Mouse (Mus musculus) Patski (cell line): Measurements from ENCODE around the gene 3110070M22Rik. TPM values are rescaled to one million over a fixed set of nuclear protein-coding genes. Genes with fewer than 3 reads are reported as not detected.
A peak's percentile ranks its signal among the peaks of the same experiment; 100 is the strongest.
"Not testable (repeated sequence)": the region's sequence is repeated elsewhere in the genome, so short reads cannot be mapped to it uniquely, and the experiment has no call there.

Experiments
- ATAC-seq: fragments of 100-300 bp; one replicate; pipeline ENCODE4 v1.8.0; 2021
- CTCF ChIA-PET: fragments of 350-600 bp; sonication (Branson Sonifier 250); formaldehyde crosslinking; loops from one replicate; lab custom pipeline; 2022; ENCODE audit warnings: inconsistent platforms; lab: Charles Lee
- POLR2A ChIA-PET: fragments of 350-600 bp; sonication (Branson Sonifier 250); formaldehyde crosslinking; loops from one replicate; lab custom pipeline; 2022; ENCODE audit warnings: antibody characterized with exemption, inconsistent platforms; lab: Charles Lee
- DNase-seq: peaks from one replicate; pipeline ENCODE4 v3.0.0-alpha.2; 2011; ENCODE audit warnings: low read depth, low spot score
- H3K27me3 ChIP-seq: fragments of 371-371 bp; one replicate; pipeline ENCODE4 v1.5.1; 2021
- CTCF ChIP-seq: fragments of 100-300 bp; IDR thresholded peaks from one replicate; pipeline ENCODE4 v1.5.1; 2021
- in situ Hi-C: fragments of 300-500 bp; cut with MboI; formaldehyde crosslinking; loops from 3 replicates; pipeline ENCODE4 v1.11.1; 2018; ENCODE audit warnings: low pct_unique_long_range_greater_than_20kb, mixed read lengths
- polyA plus RNA-seq: library from polyadenylated mRNA; unstranded; gene quantifications from one replicate; pipeline ENCODE4 v1.2.3, GENCODE M21; 2021

3110070M22Rik gene
- polyA plus RNA-seq: 1.5 TPM

DNA sequence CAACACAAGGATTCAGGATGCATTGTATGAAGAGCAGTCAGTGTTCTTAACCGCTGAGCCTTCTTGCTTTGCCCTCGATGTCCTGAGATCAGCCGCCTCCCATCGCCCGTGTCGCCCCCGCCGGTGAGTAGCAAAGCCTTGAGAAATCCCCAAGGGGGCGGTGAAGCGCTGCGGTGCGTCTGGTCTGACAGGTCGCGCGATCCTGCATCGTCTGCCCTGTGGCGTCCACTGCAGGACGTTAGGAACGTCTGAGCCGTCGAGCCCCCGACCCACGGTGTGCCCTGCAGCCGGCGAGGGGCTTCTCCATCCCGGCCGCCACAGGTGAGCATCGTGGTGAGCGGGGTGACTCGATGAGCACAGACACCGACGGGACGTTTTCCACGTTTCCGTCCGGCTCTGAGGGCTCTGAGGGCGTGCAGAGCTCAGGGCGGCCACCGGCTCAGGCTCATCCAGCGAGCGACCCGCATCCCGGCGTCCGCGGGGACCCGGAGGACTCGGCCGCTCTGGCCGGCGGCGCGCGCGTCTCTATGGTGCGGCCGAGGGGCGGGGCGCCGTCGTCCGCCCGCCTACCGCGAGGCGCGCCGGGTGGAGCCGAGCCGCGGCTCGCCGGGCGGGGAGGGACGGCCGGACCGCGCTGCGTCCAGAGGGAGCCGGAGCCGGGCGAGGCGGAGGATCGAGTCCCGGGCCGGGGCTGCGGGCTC, at the start of gene 3110070M22Rik, which contains the start of gene Tmem267:
Gene 3110070M22Rik (minus strand): TSS at position 504 of the 701 bp plus-strand sequence.
Gene Tmem267 (plus strand): TSS at position 160 of the 701 bp plus-strand sequence.
- H3K27me3 ChIP-seq: no peaks in the 10 kb centered on the region
- CTCF ChIA-PET: no interaction called here
- in situ Hi-C loops: no loop called here
- no peak for ATAC-seq
- POLR2A ChIA-PET: no interaction called here
- DNase-seq: no peak
- TF ChIP-seq CTCF: no peak

DNA sequence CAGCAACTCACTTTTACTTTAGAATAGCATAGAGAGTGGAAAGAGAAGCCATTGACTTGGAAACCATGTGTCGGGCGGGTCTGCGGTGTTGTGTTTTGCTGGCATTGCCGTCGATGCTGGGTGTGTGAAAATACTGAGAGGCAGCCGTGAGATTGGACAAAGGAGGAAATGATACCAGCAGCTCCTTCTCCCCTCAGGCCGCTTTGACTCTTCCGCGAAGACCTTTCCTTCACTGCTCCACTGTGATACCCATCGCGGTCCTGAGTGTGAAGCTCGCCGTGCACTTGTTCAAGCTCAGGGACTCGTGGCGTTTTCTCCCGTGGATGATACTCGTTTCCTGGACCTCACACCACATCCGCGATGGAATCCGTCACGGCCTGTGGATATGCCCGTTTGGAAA, 6.8 kb upstream of the 3110070M22Rik start:
- POLR2A ChIA-PET, H3K27me3 ChIP-seq, DNase-seq, CTCF ChIA-PET, ATAC-seq, in situ Hi-C loops: not testable (repeated sequence)

DNA sequence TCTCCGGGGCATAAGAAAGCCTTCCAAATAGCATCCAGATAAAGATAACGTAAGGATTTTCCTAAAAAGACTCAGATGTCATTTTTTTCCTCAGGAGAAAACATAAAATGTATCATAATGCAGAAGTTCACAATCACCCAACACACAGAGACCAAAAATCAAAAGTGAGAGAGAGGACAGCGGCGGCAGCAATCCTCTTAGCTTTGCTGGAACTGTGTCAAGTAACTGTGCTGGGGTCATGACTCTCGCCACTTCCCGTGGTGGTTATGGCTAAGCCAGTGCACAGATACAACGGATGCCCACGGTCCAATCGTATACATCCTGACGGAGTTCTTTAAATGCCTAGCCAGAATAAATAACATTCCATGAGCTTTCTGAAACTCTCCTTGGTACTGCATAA, 3.9 kb upstream of the 3110070M22Rik start:
- CTCF ChIA-PET, ATAC-seq, H3K27me3 ChIP-seq, in situ Hi-C loops, POLR2A ChIA-PET, DNase-seq: not testable (repeated sequence)

DNA sequence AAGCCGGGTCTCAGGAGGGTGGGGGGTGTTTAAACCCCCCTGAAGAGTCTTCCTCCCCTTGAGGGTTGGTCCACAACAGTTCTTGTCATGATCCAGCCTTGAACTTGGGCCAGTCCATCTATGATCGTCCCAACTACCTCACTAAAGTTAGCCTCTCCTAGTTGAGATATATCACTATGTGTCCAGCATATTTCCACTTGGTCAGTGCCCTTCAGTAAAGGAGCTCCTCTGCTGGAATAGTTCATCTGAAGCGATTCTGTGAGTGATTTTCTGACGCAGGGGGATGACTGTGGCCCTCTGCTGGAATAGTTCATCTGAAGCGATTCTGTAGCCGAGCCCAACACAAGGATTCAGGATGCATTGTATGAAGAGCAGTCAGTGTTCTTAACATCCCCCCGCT, 829 bp downstream of the 3110070M22Rik start:
- in situ Hi-C loops: no loop called here
- ChIA-PET CTCF (no interaction called here), POLR2A (no interaction called here)
- H3K27me3 ChIP-seq: no peaks in the 10 kb centered on the region
- DNase-seq (no peak), ATAC-seq (peak; percentile 22)
- TF ChIP-seq CTCF: no peak

DNA sequence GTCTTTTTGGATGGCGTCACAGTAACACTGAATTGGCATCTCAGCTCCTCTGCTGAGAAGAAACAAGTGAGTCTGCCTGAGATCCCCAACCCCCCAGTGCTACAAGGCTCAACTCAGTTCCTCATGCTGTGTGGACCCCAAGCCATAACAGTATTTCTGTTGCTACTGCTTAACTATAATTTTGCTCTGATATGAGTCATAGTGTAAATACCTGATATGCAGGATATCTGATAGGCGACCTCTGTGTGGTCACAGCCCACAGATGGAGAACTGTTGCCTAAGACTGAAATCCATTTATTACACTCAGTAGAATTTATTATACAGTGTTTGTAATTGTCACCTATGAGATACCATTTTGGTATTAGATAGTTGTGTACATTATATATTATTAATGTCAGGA, 10.4 kb downstream of the 3110070M22Rik start:
- TF ChIP-seq CTCF: no peak
- H3K27me3 ChIP-seq: no peaks in the 10 kb centered on the region
- POLR2A ChIA-PET: no interaction called here
- in situ Hi-C loops: no loop called here
- ATAC-seq: no peak
- CTCF ChIA-PET: interaction anchor here (1.5 to 1.9 kb wide), 2 partner anchors 9 to 100 kb away, joined by 4 read pairs; no protein-coding TSS in a partner anchor
- no peak for DNase-seq

DNA sequence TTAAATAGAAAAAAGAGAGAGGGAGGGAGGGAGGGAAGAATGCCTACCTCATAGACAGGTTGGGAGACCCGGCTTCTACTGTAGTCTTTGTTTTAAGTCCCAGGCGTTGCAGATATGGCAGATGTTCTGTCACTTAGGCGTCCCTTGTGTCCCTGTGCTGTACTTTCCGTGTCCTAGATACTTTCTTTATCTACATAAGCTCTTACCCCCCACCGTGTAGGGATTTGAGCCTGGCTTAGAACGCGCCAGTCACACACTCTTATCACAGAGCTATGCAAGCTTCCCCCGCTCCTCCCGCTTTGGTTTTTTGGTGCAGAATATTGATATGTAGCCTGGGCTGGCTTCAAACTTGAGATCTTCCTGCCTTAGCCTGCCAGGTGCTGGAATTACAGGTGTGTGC, 11.6 kb downstream of the 3110070M22Rik start:
- ChIA-PET CTCF (interaction anchor here (1.5 to 1.9 kb wide), 2 partner anchors 8 to 99 kb away, joined by 4 read pairs; no protein-coding TSS in a partner anchor), POLR2A (no interaction called here)
- TF ChIP-seq CTCF: no peak
- DNase-seq (no peak), ATAC-seq (no peak)
- in situ Hi-C loops: no loop called here
- no peaks in the 10 kb centered on the region for H3K27me3 ChIP-seq

DNA sequence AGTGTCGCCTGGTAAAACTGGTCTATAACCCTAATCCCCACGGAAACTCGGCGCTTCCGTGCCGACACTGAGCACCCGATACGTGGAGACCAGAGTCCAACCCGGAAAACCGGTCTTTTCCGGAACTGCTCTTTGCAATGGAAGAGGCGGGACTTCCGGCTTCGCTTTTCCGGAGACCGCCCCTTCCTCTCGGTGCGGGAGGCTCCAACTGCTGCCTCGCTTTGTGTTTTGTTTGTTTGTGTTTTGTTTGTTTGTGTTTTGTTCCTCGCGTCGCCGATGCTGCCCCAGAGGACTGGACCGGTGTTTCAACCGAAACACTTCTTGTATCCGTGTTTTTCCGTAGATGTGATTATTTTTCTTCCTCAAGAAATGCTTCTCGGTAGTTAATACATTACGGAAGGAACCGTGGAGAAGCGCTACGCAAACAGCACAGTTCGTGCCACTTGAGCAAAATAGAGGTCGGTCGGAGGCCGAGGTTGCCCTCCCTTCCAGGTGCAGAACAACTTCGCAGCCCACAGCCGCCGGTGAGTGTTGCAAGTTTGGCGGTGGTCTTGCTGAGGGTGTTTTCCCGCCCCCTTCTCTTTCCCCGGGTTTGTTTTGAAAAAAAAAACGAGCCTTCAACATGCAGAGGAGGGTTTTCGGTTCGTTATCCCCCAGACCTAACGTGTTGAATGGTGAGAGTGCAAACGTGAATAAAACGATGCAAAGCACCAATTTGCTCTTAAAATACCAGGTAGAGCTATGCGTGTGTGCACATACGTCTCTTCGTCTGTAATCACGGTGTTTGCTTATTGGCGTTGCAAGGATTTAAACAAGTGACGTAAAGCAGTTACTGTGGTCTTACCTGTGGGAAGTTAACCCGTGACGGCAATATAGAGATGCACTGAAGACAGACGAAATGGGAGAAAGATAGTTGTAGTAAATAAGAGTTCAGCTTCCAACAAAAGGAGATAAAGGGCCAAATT, 25.3 kb downstream of the 3110070M22Rik start, which contains the start of gene 4833420G17Rik:
Gene 4833420G17Rik (plus strand): TSS at position 173 of the 965 bp plus-strand sequence.
- ChIA-PET CTCF (interaction anchor here (0.8 kb wide), 1 partner anchor 9 kb away, joined by 3 read pairs; no protein-coding TSS in a partner anchor), POLR2A (interaction anchor here (0.6 to 0.9 kb wide), 2 partner anchors 31 to 216 kb away, joined by 3 to 8 read pairs; no protein-coding TSS in a partner anchor)
- no peaks in the 10 kb centered on the region for H3K27me3 ChIP-seq
- no peak for TF ChIP-seq CTCF
- in situ Hi-C loops: no loop called here
- DNase-seq: peak; percentile 35
- peak; percentile 96 for ATAC-seq

DNA sequence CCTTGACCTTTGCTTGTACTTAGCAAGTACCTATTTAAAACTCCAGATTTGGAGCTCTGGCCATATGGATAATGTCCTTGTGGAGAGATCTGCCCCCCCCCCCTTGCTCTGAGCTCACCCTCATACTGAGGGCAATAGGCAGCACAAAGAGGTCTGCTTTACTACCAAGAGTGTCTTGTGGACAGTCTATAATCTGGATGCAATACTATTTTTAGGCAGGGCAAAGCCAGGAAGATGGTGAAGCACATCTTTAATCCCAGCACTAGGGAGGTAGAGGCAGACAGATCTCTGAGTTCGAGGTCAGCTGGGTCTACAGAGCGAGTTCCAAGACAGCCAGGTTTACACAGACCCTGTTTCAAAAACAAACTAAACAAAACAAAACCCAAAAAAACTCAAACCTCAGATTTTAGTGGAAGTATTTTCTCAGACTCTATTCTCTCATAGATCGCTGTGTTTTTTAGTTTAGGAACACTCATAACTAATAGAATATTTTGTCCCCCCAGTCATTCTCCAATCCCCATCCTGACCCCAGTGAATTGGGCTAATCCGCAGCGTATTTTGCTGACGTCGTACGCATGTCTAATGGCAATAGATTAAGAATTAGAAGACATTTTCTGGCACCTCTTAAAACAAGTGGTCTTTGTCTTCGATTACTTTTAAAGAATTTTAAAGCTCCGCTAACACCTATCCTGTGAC, 26.1 kb downstream of the 3110070M22Rik start:
- H3K27me3 ChIP-seq: no peaks in the 10 kb centered on the region
- ChIA-PET CTCF (interaction anchor here (1.7 kb wide), 1 partner anchor 24 kb away, joined by 3 read pairs; no protein-coding TSS in a partner anchor), POLR2A (interaction anchor here (0.9 kb wide), 1 partner anchor 30 kb away, joined by 3 read pairs; no protein-coding TSS in a partner anchor)
- DNase-seq: no peak
- peak; percentile 44 for ATAC-seq
- TF ChIP-seq CTCF: no peak
- in situ Hi-C loops: no loop called here

DNA sequence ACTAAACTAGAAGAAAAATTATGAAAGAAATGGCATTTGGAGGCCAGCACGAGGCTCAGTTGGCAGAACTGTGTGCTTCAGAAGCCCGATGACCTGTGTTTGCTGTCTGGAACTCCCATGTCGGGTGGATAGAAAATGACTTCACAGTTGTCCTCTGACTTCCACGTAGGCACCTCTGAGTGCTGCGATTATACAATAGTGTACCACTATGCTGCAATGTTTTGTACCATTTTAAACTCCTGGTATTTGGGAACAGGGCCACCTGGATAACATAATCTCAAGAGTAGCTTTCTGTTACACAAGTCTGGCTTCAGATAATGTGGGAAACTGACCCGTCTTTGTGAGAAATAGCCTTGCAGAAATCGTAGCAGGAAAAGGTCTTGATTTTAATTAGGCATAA, 31.8 kb downstream of the 3110070M22Rik start:
- ChIA-PET POLR2A (interaction anchor here (0.7 kb wide), 1 partner anchor 386 kb away, joined by 8 read pairs; no protein-coding TSS in a partner anchor), CTCF (interaction anchor here (0.6 to 0.8 kb wide), 2 partner anchors 20 to 29 kb away, joined by 3 read pairs; no protein-coding TSS in a partner anchor)
- no peaks in the 10 kb centered on the region for H3K27me3 ChIP-seq
- DNase-seq (no peak), ATAC-seq (no peak)
- in situ Hi-C loops: no loop called here
- no peak for TF ChIP-seq CTCF

DNA sequence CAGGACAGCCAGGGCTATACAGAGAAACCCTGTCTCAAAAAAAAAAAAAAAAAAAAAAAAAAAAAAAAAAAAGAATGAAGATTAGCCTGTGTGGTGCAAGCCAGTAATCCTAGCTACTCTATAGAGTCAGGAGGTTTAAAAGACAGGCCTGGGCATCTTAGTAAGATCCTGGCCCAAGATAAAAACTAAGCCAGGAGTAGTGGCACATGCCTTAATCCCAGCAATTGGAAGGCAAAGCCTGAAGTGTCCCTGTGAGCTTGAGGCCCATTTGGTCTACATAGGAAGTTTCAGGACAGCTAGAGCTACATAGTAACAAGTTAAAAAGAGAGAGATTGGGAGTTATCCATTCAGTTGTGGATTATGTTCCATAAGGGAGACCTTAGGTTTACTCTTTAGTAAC, 33.1 kb downstream of the 3110070M22Rik start:
- CTCF ChIA-PET: no interaction called here
- in situ Hi-C loops: no loop called here
- no peak for TF ChIP-seq CTCF
- no peak for ATAC-seq
- POLR2A ChIA-PET: no interaction called here
- no peak for DNase-seq
- no peaks in the 10 kb centered on the region for H3K27me3 ChIP-seq
